10 mouse cellular contexts compared by ENCODE assay signal in genomic region chr9:77428115-77428747, GRCm38 (mm10).
DNase-seq lines count a peak whose midpoint lies in the region; ATAC-seq and TF ChIP-seq lines count a peak whose summit lies in the region.
"Had no signal": no experiment of that assay in that cellular context is flagged by ENCODE, and none has a peak within 500 bp of the region (broad histone marks: within the 10 kb centered on the region; RNA-seq: fewer than 3 reads in every experiment).

No protein-coding gene starts in this region.

- H3K4me2 ChIP-seq in lung, embryonic 15.5 days: peak overlapping the region; percentile 45
- peak overlapping the region; percentile 42 for H3K4me2 ChIP-seq in liver, embryonic 12.5 days
- H3K4me2 ChIP-seq in stomach, embryonic 16.5 days (ENCODE audit: low read depth, low read length): peak overlapping the region; percentile 44

- H3K4me3 ChIP-seq in lung, embryonic 15.5 days: no peak overlapping the region
- 0 out of 2 replicates have a peak overlapping the region, but pooled peaks have one; percentile 16 for H3K4me3 ChIP-seq in hindbrain, embryonic 10.5 days
- no peak overlapping the region for H3K4me3 ChIP-seq in liver, embryonic 12.5 days
- H3K4me3 ChIP-seq in stomach, embryonic 16.5 days (replicated peaks; ENCODE audit: low read length): peak overlapping the region; percentile 16; the same call in 1 of the 2 replicates
- H3K4me3 ChIP-seq in thymus, adult 2 months (ENCODE audit: control insufficient read depth, insufficient read depth, low read length): no peak overlapping the region

- TF ChIP-seq POLR2A in thymus, adult 2 months (IDR thresholded peaks at IDR 0.05; ENCODE audit: control insufficient read depth, extremely low read depth, insufficient read depth, low read length, poor library complexity): no peak

- no peak overlapping the region for H3K9ac ChIP-seq in lung, embryonic 15.5 days
- peak overlapping the region; percentile 31; the same call in 1 of the 2 replicates for H3K9ac ChIP-seq in liver, embryonic 12.5 days
- H3K9ac ChIP-seq in stomach, embryonic 16.5 days (ENCODE audit: low read length): peak overlapping the region; percentile 50; the same call in 1 of the 2 replicates

- DNase-seq in lung, postnatal 14 days: no peak
- no peak for DNase-seq in hindbrain, embryonic 10.5 days (ENCODE audit: low spot score)
- no peak for DNase-seq in thymus, adult 2 months
- DNase-seq in right cerebral cortex, postnatal 25 days: no peak
- DNase-seq: cerebellum, adult 11 months; right cerebral cortex, postnatal 4 days had no signal

- no peak for ATAC-seq in lung, embryonic 15.5 days (ENCODE audit: borderline replicate concordance, extremely low read depth, low FRiP score, low TSS enrichment)
- ATAC-seq in liver, embryonic 12.5 days: no peak
- no peak for ATAC-seq in stomach, embryonic 16.5 days (ENCODE audit: insufficient read depth, low FRiP score)
- ATAC-seq: inflammation-experienced regulatory T-cells, adult 6 months had no signal

- peak overlapping the region; percentile 72 for H3K27ac ChIP-seq in lung, embryonic 15.5 days
- peak overlapping the region; percentile 77 for H3K27ac ChIP-seq in hindbrain, embryonic 10.5 days
- peak overlapping the region; percentile 11; the same call in 1 of the 2 replicates for H3K27ac ChIP-seq in liver, embryonic 12.5 days
- peak overlapping the region; percentile 81 for H3K27ac ChIP-seq in stomach, embryonic 16.5 days (ENCODE audit: low read length)
- H3K27ac ChIP-seq in thymus, adult 2 months (ENCODE audit: control insufficient read depth, insufficient read depth, low read length): no peak overlapping the region

- no peaks in the 10 kb centered on the region for H3K9me3 ChIP-seq in lung, embryonic 15.5 days
- no peaks in the 10 kb centered on the region for H3K9me3 ChIP-seq in hindbrain, embryonic 10.5 days
- H3K9me3 ChIP-seq in liver, embryonic 12.5 days (replicated peaks): no peaks in the 10 kb centered on the region
- no peaks in the 10 kb centered on the region for H3K9me3 ChIP-seq in stomach, embryonic 16.5 days (replicated peaks; ENCODE audit: control insufficient read depth, low read length)

- no peaks in the 10 kb centered on the region for H3K36me3 ChIP-seq in lung, embryonic 15.5 days
- peaks cover 10% of the 10 kb centered on the region; the same call in 1 of the 2 replicates for H3K36me3 ChIP-seq in hindbrain, embryonic 10.5 days
- peaks cover 11% of the 10 kb centered on the region for H3K36me3 ChIP-seq in liver, embryonic 12.5 days
- H3K36me3 ChIP-seq in stomach, embryonic 16.5 days (ENCODE audit: control insufficient read depth, insufficient read depth, low read length): no peaks in the 10 kb centered on the region
- peaks cover 10% of the 10 kb centered on the region for H3K36me3 ChIP-seq in thymus, adult 2 months (ENCODE audit: control insufficient read depth, insufficient read depth, low read length)

- WGBS in lung, embryonic 15.5 days: 35% methylated on average over 14 of the region's 14 CpGs
- WGBS in hindbrain, embryonic 10.5 days: 60% methylated on average over 14 of the region's 14 CpGs
- 11% methylated on average over 14 of the region's 14 CpGs for WGBS in liver, embryonic 12.5 days (ENCODE audit: insufficient replicate concordance)
- WGBS in stomach, embryonic 16.5 days: 31% methylated on average over 14 of the region's 14 CpGs
- 37% methylated on average over 14 of the region's 14 CpGs for WGBS in thymus, adult 2 months

- peaks cover 29% of the 10 kb centered on the region for H3K4me1 ChIP-seq in lung, embryonic 15.5 days
- H3K4me1 ChIP-seq in hindbrain, embryonic 10.5 days (replicated peaks): peaks cover 32% of the 10 kb centered on the region
- peaks cover 53% of the 10 kb centered on the region for H3K4me1 ChIP-seq in liver, embryonic 12.5 days
- peaks cover 28% of the 10 kb centered on the region for H3K4me1 ChIP-seq in stomach, embryonic 16.5 days (ENCODE audit: control insufficient read depth, insufficient read depth, low read length)
- H3K4me1 ChIP-seq in thymus, adult 2 months (replicated peaks; ENCODE audit: control insufficient read depth, insufficient read depth, low read length): 0 out of 2 replicates have a peak, but pooled peaks cover 3% of the 10 kb centered on the region

- no peak for TF ChIP-seq CTCF in thymus, adult 2 months (IDR thresholded peaks at IDR 0.05; ENCODE audit: borderline replicate concordance, control insufficient read depth, extremely low read depth, insufficient read depth, low read length, poor library complexity)

- H3K27me3 ChIP-seq in lung, embryonic 15.5 days: no peaks in the 10 kb centered on the region
- no peaks in the 10 kb centered on the region for H3K27me3 ChIP-seq in hindbrain, embryonic 10.5 days (ENCODE audit: insufficient read depth, poor library complexity, severe bottlenecking)
- H3K27me3 ChIP-seq in liver, embryonic 12.5 days (replicated peaks): no peaks in the 10 kb centered on the region
- H3K27me3 ChIP-seq in stomach, embryonic 16.5 days (ENCODE audit: control insufficient read depth, insufficient read depth, low read length): no peaks in the 10 kb centered on the region
- no peaks in the 10 kb centered on the region for H3K27me3 ChIP-seq in thymus, adult 2 months (ENCODE audit: control insufficient read depth, insufficient read depth, low read length)

Comparison
In these comparisons a context has a peak if more than half of its experiments do, and no peak if none do; other contexts are left out.
1. H3K4me3 ChIP-seq: peak in hindbrain, embryonic 10.5 days (single experiment) and stomach, embryonic 16.5 days (single experiment); none in lung, embryonic 15.5 days (single experiment), liver, embryonic 12.5 days (single experiment) and thymus, adult 2 months (single experiment).
2. Peak in every context shown above with its lines, with median percentiles within 50 percentile points of each other: H3K4me2 ChIP-seq.